Mouse (Mus musculus): ENCODE measurements around the gene Baiap2. TPM values are rescaled to one million over a fixed set of nuclear protein-coding genes. Genes with fewer than 3 reads are reported as not detected.
A peak's percentile ranks its signal among the peaks of the same experiment; 100 is the strongest.

Baiap2 gene
- total RNA-seq, 2 experiments from 2014 or later = 257 to 261 TPM

DNA sequence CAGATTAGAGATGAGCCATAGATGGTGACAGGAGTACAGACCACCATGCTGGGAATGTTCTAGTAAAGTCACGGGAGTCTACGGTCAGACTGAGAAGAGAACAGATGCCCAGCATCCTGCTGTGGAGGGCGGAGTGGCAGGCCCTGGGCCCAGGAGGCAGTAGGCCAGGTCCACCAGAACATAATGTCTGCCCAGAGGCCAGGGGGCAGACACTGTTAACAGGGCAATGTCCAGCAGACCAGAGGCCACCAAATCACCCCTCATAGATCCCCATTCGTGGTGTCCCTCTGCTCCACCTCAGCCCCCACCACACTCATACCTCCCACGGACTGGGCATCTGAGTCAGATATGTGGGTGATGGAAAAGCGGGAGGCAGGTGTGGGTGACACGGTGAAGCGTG is 66.4 kb downstream of the Baiap2 start:
- no peak for DNase-seq (ENCODE audit: low spot score in 2 of 2)

DNA sequence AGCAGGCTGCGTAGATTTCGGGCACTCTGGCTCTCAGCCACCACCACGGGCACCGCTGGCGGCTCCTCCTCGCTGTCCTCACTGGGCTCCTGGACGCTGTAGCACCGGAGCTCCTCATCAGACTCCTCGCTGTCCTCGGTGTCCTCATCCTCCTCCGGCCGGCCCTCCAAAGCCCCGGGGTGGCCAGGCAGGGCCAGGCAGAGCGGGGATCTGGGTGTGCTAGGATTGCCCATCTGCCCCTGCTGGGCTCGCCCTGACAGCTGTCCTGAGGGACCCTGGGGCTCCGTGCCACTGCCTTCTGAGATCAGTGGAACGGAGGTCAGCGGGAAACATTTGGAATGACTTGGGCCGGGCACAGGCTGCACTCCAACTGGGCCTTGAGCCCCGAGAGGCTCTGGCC is 67.4 kb downstream of the Baiap2 start:
- DNase-seq (ENCODE audit: low spot score in 2 of 2) = no peak

DNA sequence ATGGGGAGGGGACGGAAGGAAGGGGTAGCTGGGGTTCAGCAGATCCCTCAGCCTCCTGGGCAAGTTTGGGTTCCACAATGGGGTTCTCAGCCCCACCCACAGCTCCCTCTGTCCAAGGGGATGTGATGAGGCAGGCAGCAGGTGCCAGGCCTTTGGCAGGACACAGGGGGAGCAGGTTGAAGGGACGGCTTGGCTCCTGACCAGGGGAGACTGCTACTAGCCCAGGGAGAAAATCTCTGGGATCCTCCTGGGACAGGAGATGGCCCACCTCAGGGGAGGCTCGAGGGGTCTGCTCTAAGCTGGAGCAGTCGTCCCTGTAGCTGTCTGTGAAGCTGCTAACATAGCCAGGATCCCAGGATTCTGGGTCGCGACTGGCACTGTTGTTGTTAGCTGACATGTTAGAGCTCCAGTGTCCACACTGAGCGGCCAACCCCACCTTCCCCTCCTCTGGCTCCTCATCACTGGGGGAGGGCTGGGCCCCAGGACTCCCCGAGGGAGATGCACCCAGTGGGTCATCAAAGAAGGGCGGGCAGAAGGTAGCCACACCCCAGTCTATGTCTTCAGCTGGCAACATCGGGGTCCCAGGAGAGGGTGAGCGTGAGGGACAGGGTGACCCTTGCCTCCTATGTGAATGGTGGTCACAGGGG is 68.7 kb downstream of the Baiap2 start:
- DNase-seq (ENCODE audit: low spot score in 2 of 2) = no peak

DNA sequence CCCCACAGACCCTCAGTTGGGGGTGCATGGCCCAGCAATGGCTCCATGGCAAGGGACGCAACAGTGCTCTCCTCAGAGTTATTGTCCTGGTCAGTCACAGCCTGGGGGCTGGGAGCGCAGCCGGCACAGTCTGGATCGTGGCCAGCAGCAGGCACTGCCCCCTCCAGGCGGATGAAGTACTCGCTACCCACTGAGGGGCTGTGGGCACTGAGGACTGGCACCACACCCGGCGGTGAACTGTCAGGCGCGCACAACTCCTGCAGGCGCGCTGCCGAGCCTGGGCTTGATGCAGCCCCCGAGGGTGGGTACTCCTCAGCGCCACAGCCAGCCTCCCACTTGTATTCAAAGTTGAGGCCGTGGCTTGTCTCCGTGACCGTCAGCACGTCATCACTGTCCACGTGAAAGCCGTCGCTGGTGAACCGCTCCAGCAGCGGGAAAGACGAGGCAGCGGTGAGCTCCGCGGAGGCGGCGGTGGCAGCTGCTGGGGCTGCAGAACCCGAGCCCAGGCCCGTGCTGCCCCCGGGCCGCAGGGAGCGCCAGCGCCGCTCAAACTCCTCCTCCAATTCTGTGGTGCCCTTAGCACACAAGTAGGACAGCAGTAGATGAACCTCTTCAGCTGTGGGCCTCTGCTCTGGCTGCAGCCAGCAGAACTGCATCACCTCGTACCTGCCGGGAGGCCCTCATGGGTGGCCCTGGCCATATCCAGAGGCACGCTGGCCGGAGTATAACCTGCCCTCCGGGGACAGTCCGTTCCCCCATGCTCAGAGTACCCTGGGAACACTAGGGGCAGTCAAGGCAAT is 69.4 kb downstream of the Baiap2 start:
- DNase-seq (ENCODE audit: low spot score in 2 of 2) = no peak

DNA sequence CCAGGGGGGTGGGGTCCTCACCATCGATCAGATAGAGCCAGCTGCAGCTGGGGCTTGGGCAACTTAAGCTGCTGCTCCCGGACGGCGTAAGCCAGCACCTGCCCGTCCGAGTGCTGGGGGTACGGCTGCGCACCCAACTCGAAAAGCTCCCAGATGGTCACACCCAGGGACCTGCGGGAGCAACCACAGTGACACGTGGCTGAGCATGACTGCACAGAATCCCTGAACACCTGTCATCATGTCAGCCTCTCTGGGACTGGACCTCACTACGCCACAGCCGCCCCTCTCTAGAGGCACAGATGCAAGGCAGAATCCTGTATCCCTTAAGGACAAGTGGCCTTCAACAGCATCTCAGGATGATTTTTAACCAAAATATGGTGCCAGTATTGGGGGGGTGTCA is 70.1 kb downstream of the Baiap2 start:
- no peak for DNase-seq (ENCODE audit: low spot score in 2 of 2)

DNA sequence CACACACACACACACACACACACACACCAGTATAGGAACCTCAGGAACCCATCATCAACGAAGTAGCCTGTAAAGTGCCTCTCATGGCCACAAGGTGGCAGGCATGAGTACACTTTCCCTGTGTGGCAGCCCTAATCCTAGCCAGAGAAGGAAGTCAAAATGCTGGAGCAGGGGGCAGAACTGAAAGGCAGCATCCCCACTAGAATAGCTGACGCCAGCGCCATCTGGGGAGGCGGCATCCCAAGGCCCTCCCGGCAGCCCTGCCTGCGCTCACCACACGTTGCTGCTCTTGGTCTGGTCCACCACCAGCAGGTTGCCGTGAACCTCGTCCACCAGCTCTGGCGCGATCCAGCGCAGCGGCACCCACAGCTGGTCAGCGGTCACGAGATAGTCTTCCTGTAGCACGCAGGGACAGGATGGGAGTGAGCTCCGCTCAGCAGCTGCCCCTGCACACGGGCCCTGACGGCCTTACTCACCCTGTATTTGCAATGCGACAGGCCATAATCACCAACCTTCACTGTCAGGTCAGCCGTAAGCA is 70.7 kb downstream of the Baiap2 start:
- DNase-seq (ENCODE audit: low spot score in 2 of 2) = peak; percentile 79 to 93

DNA sequence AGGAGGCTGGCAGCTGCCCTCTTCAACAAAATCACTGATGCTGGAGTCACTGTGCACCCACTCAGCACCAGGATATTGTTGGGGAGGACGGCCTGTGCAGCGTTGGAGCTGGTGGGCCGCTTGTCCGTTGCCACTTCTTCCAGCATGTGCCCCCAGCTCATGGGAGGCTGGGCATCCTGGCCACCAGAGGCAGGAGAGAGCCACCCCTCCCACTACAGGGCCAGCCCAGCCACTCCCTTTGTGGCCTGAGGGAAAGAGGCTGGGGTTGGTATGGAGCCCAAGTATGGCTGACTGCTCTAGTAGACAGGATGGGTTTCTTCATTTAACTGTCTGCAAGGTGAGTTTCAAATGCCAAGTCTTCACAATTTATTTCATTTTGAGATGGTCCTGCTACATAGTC is 72.2 kb downstream of the Baiap2 start:
- DNase-seq (ENCODE audit: low spot score in 2 of 2) = no peak

DNA sequence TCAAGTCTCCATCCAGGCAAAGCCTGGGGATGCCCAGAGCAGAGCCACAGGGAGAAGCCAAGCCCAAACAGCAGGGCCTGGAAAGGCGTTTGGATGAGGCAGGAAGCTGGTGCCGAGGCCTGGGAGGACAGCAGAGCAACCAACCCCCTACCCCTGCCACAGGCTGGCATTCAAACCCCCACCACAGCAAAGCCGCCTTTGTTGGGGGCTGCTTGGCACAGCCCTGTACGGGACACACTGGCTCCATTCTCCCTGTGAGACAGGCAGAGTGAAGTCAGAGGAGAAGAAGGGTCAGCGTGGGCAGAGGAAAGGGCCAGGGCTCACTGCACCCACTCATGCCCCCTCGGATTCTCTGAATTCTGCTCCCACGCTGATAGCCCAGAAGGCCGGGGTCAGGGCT is 74.4 kb downstream of the Baiap2 start:
- DNase-seq (ENCODE audit: low spot score in 2 of 2) = peak in 1 of 2 experiments; percentile 62

DNA sequence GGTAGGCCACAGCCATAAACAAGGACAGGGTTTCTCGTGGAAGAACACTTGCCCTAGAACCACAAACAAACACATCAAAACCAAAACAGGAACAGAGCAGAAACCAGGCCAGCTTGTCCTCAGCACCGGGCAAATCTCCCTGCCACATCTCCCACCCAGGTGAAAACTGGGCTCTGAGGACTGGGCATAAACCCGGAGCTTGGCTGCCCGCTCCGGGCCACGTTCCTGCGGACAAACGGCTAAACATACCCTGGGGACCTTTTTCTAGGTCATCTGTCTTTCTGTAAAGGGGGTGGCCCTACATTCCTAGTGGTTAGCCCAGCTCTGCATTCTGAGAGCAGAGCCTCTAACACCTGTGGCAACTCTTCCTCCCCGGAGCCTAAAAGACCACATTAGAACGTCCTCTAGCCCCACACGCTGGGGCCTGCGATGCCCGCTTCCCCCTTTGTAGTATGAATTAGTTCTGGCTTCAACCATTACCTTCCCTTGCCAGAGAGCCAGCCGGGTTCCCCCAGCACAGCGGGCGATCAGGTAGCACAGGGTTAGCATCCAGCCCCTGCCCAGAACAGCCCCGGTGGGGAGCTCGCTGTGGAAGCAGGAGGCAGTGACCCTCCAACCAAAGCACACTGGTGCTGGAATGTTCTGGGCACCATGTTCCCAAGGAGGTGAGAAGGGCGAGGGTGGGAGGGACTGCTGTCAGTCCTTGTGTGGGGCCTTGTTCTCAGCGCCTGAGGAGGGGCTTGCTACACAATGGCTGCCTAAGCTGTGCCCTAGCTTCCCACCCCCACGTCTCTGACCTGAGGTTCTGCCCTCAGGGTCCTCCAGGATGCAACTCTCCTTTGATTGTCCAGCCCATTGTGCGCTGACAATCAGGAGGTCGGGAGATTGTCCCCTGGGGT is 77.2 kb downstream of the Baiap2 start:
- DNase-seq (ENCODE audit: low spot score in 2 of 2) = no peak

DNA sequence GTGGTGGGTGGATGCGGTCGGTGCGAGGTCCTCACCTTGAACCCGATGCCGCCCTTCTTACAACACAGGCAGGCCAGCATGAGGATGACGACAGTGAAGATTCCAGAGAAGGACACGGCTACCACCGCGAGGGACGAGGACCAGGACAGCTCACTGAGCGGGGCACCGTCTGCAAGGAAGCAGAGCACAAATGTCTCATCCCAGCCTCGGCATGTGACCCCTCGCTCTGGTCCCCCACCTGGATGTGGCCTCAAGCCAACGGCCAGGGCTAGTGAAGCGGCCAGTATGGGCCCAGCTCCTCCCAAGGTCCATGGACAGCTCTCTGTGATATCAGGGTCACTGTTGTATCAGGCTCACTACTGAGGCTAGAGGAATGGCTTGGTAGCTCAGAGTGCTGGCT is 78.8 kb downstream of the Baiap2 start:
- no peak for DNase-seq (ENCODE audit: low spot score in 2 of 2)

DNA sequence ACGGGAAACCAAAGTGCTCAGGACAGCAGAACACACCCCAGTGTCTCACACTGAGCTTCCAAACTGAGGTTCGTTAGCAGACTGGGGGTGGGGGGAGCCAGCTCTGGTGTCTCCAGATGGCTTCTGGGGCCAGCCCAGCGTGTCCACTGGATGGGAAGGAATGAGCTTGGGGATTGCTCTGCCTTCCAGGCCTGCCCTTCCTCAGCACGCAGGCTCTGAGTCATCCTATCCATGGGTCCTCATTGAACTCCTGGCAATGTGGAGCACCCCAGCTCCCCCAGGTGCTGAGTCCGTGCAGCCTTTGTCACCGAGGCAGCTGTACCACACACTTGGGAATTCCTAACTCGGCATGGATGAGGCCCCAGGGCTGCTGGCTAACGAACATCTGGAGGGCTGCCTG is 79.7 kb downstream of the Baiap2 start:
- no peak for DNase-seq (ENCODE audit: low spot score in 2 of 2)

DNA sequence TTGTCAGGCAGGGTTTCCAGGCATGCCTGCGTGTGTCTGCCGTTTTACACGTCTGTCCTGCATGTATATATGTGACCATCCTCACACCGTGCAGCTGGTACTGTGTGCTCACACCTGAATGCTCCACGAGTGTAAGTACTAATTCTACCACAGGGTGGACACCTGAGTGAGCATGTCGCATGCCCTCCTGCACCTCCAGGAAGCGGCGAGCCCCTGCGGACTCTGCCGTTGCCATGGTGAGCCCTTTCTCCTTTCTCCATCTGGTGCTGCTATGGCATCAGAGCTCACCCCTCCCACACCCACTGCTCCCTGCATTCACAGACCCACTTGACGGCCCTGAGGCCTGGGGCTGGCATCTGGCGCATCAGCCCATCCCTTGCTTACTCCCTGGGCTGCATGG is 80.3 kb downstream of the Baiap2 start:
- DNase-seq (ENCODE audit: low spot score in 2 of 2) = no peak

DNA sequence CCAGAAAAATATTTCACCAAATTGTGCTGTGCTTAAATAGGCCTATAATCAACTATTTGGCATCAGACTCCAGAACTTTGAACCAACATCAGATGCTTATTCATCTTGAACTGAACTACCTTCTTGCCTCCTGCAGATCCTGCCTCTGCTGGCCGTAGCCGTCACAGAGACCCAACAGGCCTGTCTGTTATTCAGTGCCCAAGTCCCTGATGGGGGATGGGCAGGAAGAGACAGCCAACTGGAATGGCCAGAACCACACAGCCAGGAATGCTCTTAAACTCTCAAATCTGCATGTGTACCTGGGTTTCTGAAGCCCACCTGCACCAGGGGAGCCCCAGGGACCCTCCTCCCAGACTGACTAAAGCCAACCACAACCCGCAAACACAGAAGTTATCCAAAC is 84.4 kb downstream of the Baiap2 start:
- no peak for DNase-seq (ENCODE audit: low spot score in 2 of 2)

DNA sequence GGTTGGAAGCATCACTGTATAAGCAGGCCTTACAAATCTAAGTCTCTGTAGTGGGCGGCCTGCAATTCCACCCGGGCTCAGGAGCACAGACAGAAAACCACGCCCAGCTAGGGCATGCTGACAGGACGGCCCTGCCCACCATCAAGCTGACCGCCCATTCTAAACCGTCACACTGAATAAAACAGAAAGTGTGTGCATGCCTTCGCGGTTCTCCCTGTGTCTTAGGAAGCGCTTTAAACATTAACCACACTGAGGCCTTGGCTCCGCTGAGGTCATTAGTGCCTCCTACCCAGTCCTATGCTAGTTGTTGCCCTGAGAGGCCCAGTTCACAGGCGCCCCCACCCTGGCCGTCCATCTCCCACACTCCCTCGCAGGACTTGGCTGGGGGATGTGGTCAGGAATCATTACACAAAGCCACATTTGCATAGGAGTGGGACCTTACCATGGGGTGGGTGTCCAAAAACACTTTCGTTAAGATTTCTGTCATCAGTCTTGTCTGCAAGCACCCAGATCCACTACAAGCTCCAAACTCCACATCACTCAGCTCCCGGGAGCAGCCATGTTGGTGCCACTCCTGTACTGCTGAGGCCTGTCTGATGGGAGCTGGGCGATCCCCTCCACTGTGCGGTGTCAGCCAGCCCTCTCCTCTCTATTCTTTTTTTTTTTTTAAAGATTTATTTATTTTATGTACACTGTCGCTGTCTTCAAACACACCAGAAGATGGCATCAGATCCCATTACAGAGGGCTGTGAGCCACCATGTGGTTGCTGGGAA is 85.9 kb downstream of the Baiap2 start:
- no peak for DNase-seq (ENCODE audit: low spot score in 2 of 2)

DNA sequence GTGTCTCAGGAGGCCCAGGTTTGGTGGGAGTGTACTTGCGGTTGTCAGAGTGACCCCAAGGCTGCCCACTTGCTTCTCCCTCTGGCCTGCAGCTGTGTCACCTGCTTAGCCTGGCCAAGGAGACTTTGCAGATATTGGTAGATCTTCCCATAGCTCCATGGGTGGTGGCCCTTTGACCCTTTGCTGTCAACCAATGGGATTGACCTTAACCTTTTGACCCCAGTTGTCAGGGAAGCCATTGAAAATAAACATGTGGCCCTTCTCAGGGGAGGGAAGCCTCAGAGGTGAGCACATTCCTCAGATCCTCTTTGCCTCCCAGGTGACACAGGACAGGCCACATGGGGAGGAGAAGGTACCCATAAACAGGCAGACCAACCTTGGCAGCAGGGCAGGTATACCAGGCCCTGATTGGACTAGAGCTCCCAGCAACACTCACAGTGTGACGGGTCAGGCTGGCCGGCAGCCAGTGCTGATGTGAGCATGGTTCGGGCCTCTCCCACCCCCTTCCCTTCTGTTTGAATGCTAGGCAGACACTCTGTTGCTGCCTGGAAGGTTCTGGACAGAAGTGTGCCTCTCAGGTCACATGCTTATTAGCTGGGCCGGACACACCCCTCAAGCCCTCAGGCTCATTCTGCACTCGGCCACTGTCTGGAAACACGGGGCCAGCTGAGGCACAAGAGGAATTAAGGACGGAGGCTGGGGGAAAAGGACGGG is 87.0 kb downstream of the Baiap2 start:
- no peak for DNase-seq (ENCODE audit: low spot score in 2 of 2)

DNA sequence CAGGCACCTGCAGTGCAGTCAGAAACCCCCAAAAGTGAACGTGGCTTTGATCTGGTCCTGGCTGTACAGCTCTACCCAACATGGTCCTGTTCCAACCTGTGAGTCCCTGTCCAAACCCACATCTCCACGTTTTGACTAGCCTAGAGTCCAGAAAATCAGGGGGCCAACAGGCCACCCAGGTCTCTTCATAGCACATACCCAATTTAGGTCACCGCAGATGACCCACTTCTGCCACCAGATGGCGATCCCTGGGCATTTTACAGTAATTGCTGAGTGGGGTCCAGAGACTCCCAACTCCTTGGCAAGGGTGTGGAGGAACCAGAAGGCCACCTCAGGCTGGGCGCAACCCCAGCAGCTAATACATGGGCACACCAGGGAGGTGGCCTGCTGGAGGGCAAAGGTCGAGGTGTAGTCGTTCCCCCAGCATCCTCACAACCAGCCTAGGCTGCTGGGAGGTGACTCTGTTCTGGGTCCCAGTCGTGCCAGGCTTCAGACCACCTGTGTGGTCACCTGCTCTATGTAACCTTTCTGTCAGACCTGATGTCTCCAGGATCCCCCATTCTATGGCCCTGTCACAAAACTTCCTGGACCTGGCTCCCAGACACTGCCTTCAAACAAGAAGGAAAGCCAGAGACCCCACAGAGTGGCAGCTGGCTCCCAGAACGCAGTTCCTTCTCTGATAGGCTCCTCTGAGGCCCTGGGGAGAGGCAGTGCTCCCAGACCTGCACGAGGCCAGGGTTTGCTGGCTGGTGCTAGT is 87.8 kb downstream of the Baiap2 start:
- no peak for DNase-seq (ENCODE audit: low spot score in 2 of 2)

DNA sequence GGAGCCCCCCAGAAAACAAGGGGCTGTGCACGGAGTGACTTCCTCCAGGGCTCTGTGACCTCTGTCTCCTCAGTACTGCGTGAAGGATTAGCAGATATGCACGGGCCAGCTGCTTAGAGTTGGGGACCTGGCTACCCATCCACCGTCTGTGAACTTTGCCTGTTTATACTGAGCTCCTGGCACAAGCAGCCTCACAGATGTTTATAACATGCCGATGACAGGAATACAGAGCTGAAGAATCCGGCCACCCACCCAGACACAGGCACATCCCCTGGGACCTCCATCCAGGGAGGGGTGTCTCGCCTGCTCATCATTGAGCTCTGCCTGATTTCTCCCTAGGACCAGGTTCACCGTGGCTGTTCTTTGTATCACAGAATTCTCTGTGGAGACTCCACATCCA is 89.5 kb downstream of the Baiap2 start:
- no peak for DNase-seq (ENCODE audit: low spot score in 2 of 2)

DNA sequence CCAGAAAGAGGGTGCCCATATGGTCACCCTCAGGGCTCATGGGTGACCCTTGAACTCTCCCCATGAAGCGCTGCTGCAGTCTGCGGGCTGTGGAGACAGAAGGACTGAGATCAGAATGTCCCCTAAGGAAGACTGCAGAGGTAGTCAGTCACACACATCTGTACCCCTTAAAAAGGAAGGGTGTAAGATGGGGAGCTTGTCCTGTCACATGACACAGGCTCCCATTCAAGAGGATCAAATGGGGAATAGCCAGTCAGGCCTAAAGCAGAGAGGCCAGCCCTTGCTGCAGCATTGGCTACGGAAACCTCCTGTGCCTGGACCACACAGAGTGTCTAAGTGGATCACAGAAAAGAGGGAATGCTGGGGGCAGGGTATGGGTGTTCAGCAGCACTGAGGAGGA is 90.9 kb downstream of the Baiap2 start:
- DNase-seq (ENCODE audit: low spot score in 2 of 2) = no peak

DNA sequence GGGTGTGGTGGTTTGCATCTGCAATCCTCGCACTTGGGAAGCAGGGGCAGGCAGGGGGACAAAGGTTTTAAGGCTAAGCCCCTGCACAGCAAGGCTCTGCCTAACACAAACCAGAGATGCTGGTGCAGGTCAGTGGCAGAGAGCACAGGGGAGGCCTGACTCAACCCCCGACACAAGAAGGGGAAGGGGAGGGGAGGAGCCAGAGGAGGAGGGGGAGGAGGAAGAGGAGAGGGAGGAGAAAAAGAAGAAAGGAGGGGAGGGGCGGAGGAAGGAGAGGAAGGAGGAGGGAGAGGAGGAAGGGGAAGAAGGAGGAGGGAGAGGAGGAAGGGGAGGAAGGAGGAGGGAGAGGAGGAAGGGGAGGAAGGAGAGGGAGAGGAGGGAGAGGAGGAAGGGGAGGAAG is 91.7 kb downstream of the Baiap2 start:
- no peak for DNase-seq (ENCODE audit: low spot score in 2 of 2)

DNA sequence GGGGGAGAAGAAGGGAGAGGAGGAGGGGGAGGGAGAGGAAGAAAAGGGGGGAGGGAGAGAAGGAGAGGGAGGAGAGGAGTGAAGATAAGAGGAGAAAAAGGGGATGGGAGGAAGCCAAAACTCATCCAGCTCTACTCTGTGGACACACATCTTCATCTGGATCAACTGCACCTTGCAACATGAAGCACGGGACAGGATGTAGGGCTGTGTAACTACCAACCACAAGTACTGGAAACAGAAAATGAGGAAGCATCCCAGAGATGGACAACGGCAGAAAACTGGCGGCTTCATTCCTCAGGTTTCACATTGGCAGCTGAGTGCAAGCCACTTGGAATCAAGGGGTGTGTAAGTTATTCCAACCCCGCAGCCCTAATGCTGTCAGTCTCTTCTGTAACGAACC is 92.2 kb downstream of the Baiap2 start:
- DNase-seq (ENCODE audit: low spot score in 2 of 2) = no peak

Measured in layer of hippocampus, adult 18-20 months (tissue).